9 mouse cellular contexts compared by ENCODE assay signal in the genomic region with DNA sequence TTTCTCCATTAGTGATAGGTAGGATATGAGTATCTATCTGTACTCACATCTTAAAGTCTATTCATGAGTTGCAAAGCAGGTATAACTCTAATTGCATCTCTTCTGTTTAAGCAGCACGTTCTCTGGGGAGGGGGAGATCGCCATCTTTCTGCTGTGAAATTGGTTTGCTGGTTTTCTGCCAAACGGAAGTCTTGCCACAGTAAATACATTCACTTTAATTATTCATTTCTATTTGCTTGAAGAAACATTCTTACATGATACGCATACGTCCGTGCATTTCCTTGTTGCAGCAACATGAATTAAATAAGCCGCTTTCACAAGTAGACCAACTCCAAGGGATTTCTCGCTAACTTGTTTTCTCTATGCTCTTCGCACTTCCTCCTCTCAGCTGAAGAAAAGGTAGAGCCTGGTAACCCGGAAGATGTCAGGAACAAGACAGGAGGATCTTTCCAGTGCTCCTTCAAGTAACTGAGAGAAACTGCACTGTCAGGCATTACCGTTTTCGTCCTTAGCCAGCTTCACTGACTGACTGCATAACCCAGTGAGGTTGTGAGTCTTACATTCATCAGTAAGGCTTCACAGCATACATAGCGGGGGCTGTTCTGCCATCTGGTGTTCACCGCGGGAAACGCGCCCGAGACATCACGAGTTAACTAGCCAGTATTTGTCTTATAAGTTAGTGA. TPM values are rescaled to one million over a fixed set of nuclear protein-coding genes. Genes with fewer than 3 reads are reported as not detected.
A peak's percentile ranks its signal among the peaks of the same experiment; 100 is the strongest.
DNase-seq lines count a peak whose midpoint lies in the region; ATAC-seq lines count a peak whose summit lies in the region.
"Had no signal": no experiment of that assay in that cellular context is flagged by ENCODE, and none has a peak within 500 bp of the region (broad histone marks: within the 10 kb centered on the region; RNA-seq: fewer than 3 reads in every experiment).

No protein-coding gene starts in this region.

- H3K36me3 ChIP-seq in embryonic facial prominence, embryonic 13.5 days = no peaks in the 10 kb centered on the region
- no peaks in the 10 kb centered on the region for H3K36me3 ChIP-seq in heart, embryonic 10.5 days
- no peaks in the 10 kb centered on the region for H3K36me3 ChIP-seq in kidney, embryonic 15.5 days
- no peaks in the 10 kb centered on the region for H3K36me3 ChIP-seq in limb, embryonic 15.5 days
- H3K36me3 ChIP-seq: embryonic facial prominence, embryonic 12.5 days had no signal

- no peak for ATAC-seq in embryonic facial prominence, embryonic 13.5 days (ENCODE audit: insufficient number of reproducible peaks, insufficient read depth, low FRiP score, low TSS enrichment, low read depth)
- peak; percentile 74; the same call in 1 of the 2 replicates for ATAC-seq in kidney, embryonic 15.5 days (replicated peaks; ENCODE audit: low FRiP score)
- ATAC-seq in limb, embryonic 15.5 days (ENCODE audit: insufficient number of reproducible peaks, low FRiP score, low TSS enrichment, low read depth) = peak; percentile 71

- 36% methylated on average over 19 of the region's 19 CpGs for WGBS in embryonic facial prominence, embryonic 13.5 days
- 42% methylated on average over 19 of the region's 19 CpGs for WGBS in heart, embryonic 10.5 days
- 38% methylated on average over 19 of the region's 19 CpGs for WGBS in kidney, embryonic 15.5 days
- 39% methylated on average over 19 of the region's 19 CpGs for WGBS in limb, embryonic 15.5 days

- no peaks in the 10 kb centered on the region for H3K9me3 ChIP-seq in embryonic facial prominence, embryonic 13.5 days
- no peaks in the 10 kb centered on the region for H3K9me3 ChIP-seq in heart, embryonic 10.5 days
- H3K9me3 ChIP-seq in kidney, embryonic 15.5 days (replicated peaks) = no peaks in the 10 kb centered on the region
- H3K9me3 ChIP-seq in limb, embryonic 15.5 days = no peaks in the 10 kb centered on the region
- H3K9me3 ChIP-seq: embryonic facial prominence, embryonic 12.5 days had no signal

- peaks cover 6% of the 10 kb centered on the region for H3K4me1 ChIP-seq in embryonic facial prominence, embryonic 13.5 days
- H3K4me1 ChIP-seq in heart, embryonic 10.5 days = no peaks in the 10 kb centered on the region
- no peaks in the 10 kb centered on the region for H3K4me1 ChIP-seq in kidney, embryonic 15.5 days
- H3K4me1 ChIP-seq in limb, embryonic 15.5 days = no peaks in the 10 kb centered on the region
- H3K4me1 ChIP-seq: embryonic facial prominence, embryonic 12.5 days had no signal

- no peak overlapping the region for H3K27ac ChIP-seq in embryonic facial prominence, embryonic 13.5 days
- no peak overlapping the region for H3K27ac ChIP-seq in heart, embryonic 10.5 days
- 0 out of 2 replicates have a peak overlapping the region, but pooled peaks have one; percentile 48 for H3K27ac ChIP-seq in kidney, embryonic 15.5 days
- no peak overlapping the region for H3K27ac ChIP-seq in limb, embryonic 15.5 days
- H3K27ac ChIP-seq: embryonic facial prominence, embryonic 12.5 days had no signal

- H3K9ac ChIP-seq in embryonic facial prominence, embryonic 13.5 days = no peak overlapping the region
- H3K9ac ChIP-seq in kidney, embryonic 15.5 days = no peak overlapping the region
- H3K9ac ChIP-seq in limb, embryonic 15.5 days = no peak overlapping the region
- H3K9ac ChIP-seq: embryonic facial prominence, embryonic 12.5 days had no signal

- peak overlapping the region; percentile 32; the same call in 1 of the 2 replicates for H3K4me2 ChIP-seq in embryonic facial prominence, embryonic 13.5 days
- peak overlapping the region; percentile 22 for H3K4me2 ChIP-seq in kidney, embryonic 15.5 days
- H3K4me2 ChIP-seq in limb, embryonic 15.5 days = no peak overlapping the region
- H3K4me2 ChIP-seq: embryonic facial prominence, embryonic 12.5 days had no signal

- peak; percentile 82 to 84 for DNase-seq in B cell, adult 2 months
- DNase-seq in adrenal gland, postnatal 25 days = peak; percentile 73
- peak; percentile 91 for DNase-seq in heart, embryonic 10.5 days (ENCODE audit: low spot score)
- DNase-seq in naive thymus-derived CD4-positive, alpha-beta T cell, adult 2 months (ENCODE audit: low read depth) = peak; percentile 89
- peak; percentile 54 to 80 for DNase-seq in spleen, postnatal 4 days (ENCODE audit: low spot score in 2 of 2)

- H3K4me3 ChIP-seq in embryonic facial prominence, embryonic 13.5 days = no peak overlapping the region
- H3K4me3 ChIP-seq in heart, embryonic 10.5 days = no peak overlapping the region
- H3K4me3 ChIP-seq in kidney, embryonic 15.5 days (replicated peaks) = no peak overlapping the region
- H3K4me3 ChIP-seq in limb, embryonic 15.5 days = no peak overlapping the region
- H3K4me3 ChIP-seq: embryonic facial prominence, embryonic 12.5 days had no signal

- H3K27me3 ChIP-seq in embryonic facial prominence, embryonic 13.5 days = no peaks in the 10 kb centered on the region
- H3K27me3 ChIP-seq in heart, embryonic 10.5 days (ENCODE audit: insufficient read depth, poor library complexity, severe bottlenecking) = 0 out of 2 replicates have a peak, but pooled peaks cover 5% of the 10 kb centered on the region
- H3K27me3 ChIP-seq in kidney, embryonic 15.5 days = no peaks in the 10 kb centered on the region
- no peaks in the 10 kb centered on the region for H3K27me3 ChIP-seq in limb, embryonic 15.5 days
- H3K27me3 ChIP-seq: embryonic facial prominence, embryonic 12.5 days had no signal

RNA-seq across cellular contexts. Expression of gene Prkca, which starts 34.1 kb away (rescaled TPM):
- 6.7 and 7.8 TPM in 2 replicates for total RNA-seq in adrenal gland, postnatal 25 days (2021)
- 9.0 and 10.2 TPM in 2 replicates for polyA plus RNA-seq in embryonic facial prominence, embryonic 13.5 days (2015; fragmentation: Nextera tagmentation; extraction: Ambion mirVana)
- polyA plus RNA-seq in heart, embryonic 10.5 days (2016; fragmentation: Nextera tagmentation; extraction: Ambion mirVana) = 9.2 and 11.3 TPM in 2 replicates
- polyA plus RNA-seq in kidney, embryonic 15.5 days (2015; fragmentation: Nextera tagmentation; extraction: Ambion mirVana) = 7.4 and 9.4 TPM in 2 replicates
- 8.3 and 9.0 TPM in 2 replicates for polyA plus RNA-seq in limb, embryonic 15.5 days (2015; fragmentation: Nextera tagmentation; extraction: Ambion mirVana)

RNA-seq across cellular contexts. Expression of gene Apoh, which starts 34.7 kb away (rescaled TPM):
- 25.6 TPM in 1 of 2 replicates, not detected in the other for total RNA-seq in adrenal gland, postnatal 25 days (2021)
- polyA plus RNA-seq in embryonic facial prominence, embryonic 13.5 days (2015; fragmentation: Nextera tagmentation; extraction: Ambion mirVana) = 0.46 and 8.6 TPM in 2 replicates
- polyA plus RNA-seq in heart, embryonic 10.5 days (2016; fragmentation: Nextera tagmentation; extraction: Ambion mirVana) = 0.36 TPM in 1 of 2 replicates, not detected in the other
- polyA plus RNA-seq in kidney, embryonic 15.5 days (2015; fragmentation: Nextera tagmentation; extraction: Ambion mirVana) = 3.8 and 7.0 TPM in 2 replicates
- 0.40 and 2.0 TPM in 2 replicates for polyA plus RNA-seq in limb, embryonic 15.5 days (2015; fragmentation: Nextera tagmentation; extraction: Ambion mirVana)

RNA-seq across cellular contexts. Expression of gene Cep112, which starts 47.2 kb away (rescaled TPM):
- 15.4 and 21.5 TPM in 2 replicates for total RNA-seq in adrenal gland, postnatal 25 days (2021)
- polyA plus RNA-seq in embryonic facial prominence, embryonic 13.5 days (2015; fragmentation: Nextera tagmentation; extraction: Ambion mirVana) = 19.9 and 21.9 TPM in 2 replicates
- polyA plus RNA-seq in heart, embryonic 10.5 days (2016; fragmentation: Nextera tagmentation; extraction: Ambion mirVana) = 8.0 and 11.6 TPM in 2 replicates
- polyA plus RNA-seq in kidney, embryonic 15.5 days (2015; fragmentation: Nextera tagmentation; extraction: Ambion mirVana) = 13.7 and 13.8 TPM in 2 replicates
- polyA plus RNA-seq in limb, embryonic 15.5 days (2015; fragmentation: Nextera tagmentation; extraction: Ambion mirVana) = 15.0 TPM in 2 replicates
